ENCODE assay signal across 8 mouse cellular contexts in the genomic region with DNA sequence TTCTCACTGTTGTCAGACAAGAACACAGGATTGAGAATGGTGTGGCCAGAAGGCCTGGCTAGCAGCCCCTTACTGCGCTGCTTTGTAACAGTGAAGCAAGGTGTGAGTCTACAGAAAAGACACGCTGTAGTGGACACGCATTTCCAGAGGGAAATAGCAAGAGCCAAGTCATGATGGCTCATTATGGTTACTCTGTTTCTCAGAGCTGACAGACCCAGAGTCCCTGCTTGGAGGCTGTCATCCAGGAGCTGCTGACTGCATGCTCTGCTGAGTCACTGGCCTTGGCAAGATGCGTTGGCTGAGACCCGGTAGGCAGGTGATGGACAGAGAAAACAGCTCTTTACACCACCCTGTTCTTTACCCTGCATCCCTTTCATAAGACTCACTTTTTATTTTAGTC. TPM values are rescaled to one million over a fixed set of nuclear protein-coding genes. Genes with fewer than 3 reads are reported as not detected.
A peak's percentile ranks its signal among the peaks of the same experiment; 100 is the strongest.
DNase-seq lines count a peak whose midpoint lies in the region; ATAC-seq lines count a peak whose summit lies in the region.

No protein-coding gene starts in this region.

- no peaks in the 10 kb centered on the region for H3K9me3 ChIP-seq in forebrain, embryonic 15.5 days

- no peaks in the 10 kb centered on the region for H3K4me1 ChIP-seq in forebrain, embryonic 15.5 days

- no peak overlapping the region for H3K9ac ChIP-seq in forebrain, embryonic 15.5 days (replicated peaks)

- WGBS in forebrain, embryonic 15.5 days = 88% methylated on average over 5 of the region's 5 CpGs

- peak; percentile 31 to 56 for DNase-seq in kidney, adult 8-10 months
- no peak for DNase-seq in kidney, postnatal 10 days
- peak; percentile 28 for DNase-seq in MN1 (ENCODE audit: low spot score)
- peak; percentile 86 for DNase-seq in cerebellum, adult 11-12 months
- peak; percentile 58 to 78 for DNase-seq in heart, adult 9 months (ENCODE audit: low spot score in 2 of 2)
- no peak for DNase-seq in testis, postnatal 10 days (ENCODE audit: low spot score)
- DNase-seq in lung, postnatal 10 days = no peak

- no peak overlapping the region for H3K27ac ChIP-seq in forebrain, embryonic 15.5 days (replicated peaks)

- H3K27me3 ChIP-seq in forebrain, embryonic 15.5 days = no peaks in the 10 kb centered on the region

- no peaks in the 10 kb centered on the region for H3K36me3 ChIP-seq in forebrain, embryonic 15.5 days

- ATAC-seq in forebrain, embryonic 15.5 days (replicated peaks) = no peak

- no peak overlapping the region for H3K4me3 ChIP-seq in forebrain, embryonic 15.5 days

- no peak overlapping the region for H3K4me2 ChIP-seq in forebrain, embryonic 15.5 days (replicated peaks)

RNA-seq across cellular contexts. Expression of gene 1110002E22Rik, which starts 35.5 kb away (rescaled TPM):
- 0.14 and 0.22 TPM in 2 replicates for polyA plus RNA-seq in forebrain, embryonic 15.5 days (2015; fragmentation: Nextera tagmentation; extraction: Ambion mirVana)

RNA-seq across cellular contexts. Expression of gene Gm5105, which starts 37.8 kb away (rescaled TPM):
- polyA plus RNA-seq in forebrain, embryonic 15.5 days (2015; fragmentation: Nextera tagmentation; extraction: Ambion mirVana) = 0.15 TPM in 1 of 2 replicates, not detected in the other

RNA-seq across cellular contexts. Expression of gene Dapp1, which starts 48.0 kb away (rescaled TPM):
- polyA plus RNA-seq in forebrain, embryonic 15.5 days (2015; fragmentation: Nextera tagmentation; extraction: Ambion mirVana) = 3.7 and 4.3 TPM in 2 replicates

Comparison
In these comparisons a context has a peak if more than half of its experiments do, and no peak if none do; other contexts are left out.
1. DNase-seq: peak in kidney, adult 8-10 months (2 of 2), MN1 (single experiment), cerebellum, adult 11-12 months (single experiment) and heart, adult 9 months (2 of 2); none in kidney, postnatal 10 days (single experiment), testis, postnatal 10 days (single experiment) and lung, postnatal 10 days (single experiment).